Mouse (Mus musculus) thymus, postnatal 36 days (tissue): ENCODE measurements around the gene Gripap1.

Experiments used
- DNase-seq, 2 experiments: peaks; one replicate each; pipeline ENCODE4 v3.0.0; 2022; ENCODE audit warnings: mixed read lengths in 2 of 2

The Gripap1 gene

GRCm38 (mm10) chrX:7789542-7790136 lies at the start of gene Gripap1:
Gene Gripap1, plus strand, starts transcription at chrX:7789765.
- DNase-seq, result peak; percentile 69 to 84

DNA sequence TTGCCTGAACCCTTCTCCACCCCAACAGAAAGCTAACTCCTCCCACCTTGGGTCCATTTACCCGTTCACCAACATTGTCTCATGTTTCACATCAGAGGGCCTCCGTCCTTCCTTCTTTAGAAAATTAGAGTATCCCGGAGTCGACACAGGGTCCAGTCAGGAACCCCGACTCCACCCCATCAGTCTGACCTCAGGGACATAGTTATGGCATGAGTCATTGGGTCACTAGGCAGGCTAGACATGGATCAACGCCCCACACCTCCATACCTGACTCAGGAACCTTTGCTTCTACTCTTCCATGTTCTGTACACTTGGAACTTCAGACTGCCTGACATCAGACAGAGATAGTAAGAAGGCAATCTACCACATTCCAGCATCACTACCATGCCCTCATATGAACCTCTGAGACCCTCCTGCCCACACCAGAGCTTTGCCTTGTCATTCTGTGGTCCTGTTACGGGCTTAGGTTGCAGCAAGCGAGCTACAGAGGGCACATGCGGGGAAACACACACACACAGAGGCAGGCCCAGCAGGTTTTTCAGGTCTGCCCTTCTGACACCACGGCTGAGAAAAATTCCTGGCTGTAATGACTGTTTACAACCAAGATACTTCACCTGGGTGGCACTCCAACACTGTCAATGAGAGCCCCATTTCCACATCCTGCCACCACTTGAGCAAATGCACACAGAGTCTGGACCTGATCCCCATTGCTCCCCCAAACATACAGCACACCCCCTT lies 49.3 kb upstream of the Gripap1 start:
- no peak for DNase-seq

GRCm38 (mm10) chrX:7741103-7741502 lies 48.5 kb upstream of the Gripap1 start:
- DNase-seq, result no peak

- DNase-seq, result no peak
Observed at GRCm38 (mm10) chrX:7743470-7743869, 46.1 kb upstream of the Gripap1 start.

DNA sequence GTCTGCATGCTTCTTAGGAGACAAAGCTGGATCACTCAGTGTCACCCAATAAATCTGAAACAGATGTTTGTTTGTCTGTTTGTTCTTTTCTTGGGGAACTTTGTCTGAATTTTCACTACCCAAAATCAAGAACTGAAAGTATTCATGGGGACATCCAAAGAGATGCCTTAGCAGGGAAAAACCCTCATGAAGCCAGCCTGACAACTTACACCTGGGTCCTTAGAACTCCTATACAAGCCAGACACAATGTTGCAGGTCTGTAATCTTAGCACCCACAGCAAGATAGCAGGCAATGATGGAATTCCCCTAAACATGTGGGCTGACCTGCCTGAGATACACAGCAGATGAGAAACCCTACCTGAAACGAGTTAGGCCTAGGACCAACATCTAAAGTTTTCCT lies 44.6 kb upstream of the Gripap1 start:
- no peak for DNase-seq

DNA sequence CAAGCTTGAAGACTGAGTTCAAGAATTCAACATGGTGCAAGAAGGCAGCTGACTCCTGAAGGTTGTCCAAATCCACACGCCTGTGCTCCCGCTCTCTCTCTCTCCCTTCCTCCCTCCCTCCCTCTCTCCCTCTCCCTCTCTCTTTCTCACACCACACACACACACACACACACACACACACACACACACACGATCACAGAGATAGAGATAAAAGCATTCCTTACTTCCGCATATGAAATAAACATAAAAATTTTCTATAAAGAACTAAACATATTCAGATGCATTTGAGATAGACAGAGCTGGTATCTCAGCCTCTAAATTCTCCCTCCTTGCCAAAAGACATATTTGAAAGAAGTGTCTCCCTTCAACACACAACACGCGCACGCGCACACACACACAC lies 44.1 kb upstream of the Gripap1 start:
- DNase-seq, result no peak

DNA sequence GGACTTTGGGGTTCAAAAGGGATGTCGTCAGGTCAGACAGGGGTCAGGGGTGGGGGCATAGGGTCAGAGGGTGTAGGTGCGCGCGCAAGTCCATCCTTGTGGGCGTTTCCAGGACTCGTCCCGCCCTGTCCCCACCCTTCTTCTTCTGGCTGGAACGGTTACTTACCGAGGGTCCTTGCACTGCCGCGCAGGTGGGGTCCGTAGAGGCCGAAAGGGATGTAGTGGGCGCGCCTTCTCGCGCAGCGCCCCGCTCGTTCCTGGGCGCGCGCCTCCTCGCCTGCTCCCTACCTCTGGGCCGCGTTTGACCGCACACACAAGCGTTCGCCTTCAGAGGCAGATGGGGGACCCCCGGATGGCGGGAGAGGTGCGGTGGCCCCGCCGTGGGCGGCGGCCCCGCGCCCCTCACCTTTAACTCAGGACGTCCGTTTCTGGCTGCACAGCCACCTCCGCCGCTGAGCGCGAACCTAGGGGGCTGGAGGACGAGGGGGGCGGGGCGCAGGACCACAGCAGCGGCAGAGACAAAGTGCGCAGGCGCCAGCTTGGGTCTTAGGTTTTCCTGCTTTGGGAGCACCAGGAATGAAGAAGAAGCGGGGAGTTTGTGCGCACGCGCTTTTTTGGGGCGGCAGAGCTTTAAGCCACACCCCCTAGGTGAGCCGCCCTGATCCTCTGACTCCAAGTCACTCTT lies 39.0 kb upstream of the Gripap1 start, which contains the start of gene Ccdc120:
Gene Ccdc120, minus strand, starts transcription at position 474 of the 685 bp plus-strand sequence.
- peak; percentile 39 to 44 for DNase-seq

DNA sequence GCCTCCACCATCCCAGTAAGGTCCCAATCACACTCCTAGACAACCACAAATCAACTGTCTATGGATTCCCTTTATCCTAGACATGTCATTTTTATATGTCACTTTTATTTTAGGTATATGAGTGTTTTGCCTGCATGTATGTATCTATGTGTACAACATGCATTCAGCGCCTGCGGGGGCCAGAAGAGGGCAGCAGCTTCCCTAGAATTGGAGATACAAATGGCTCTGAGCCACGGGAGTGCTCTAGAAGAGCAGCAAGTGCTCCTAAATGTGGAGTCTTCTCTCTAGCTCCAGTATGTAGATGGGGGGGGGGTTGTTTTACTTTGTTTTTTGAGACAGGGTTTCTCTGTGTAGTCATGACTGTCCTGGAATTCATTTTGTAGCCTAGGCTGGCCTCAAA lies 35.9 kb upstream of the Gripap1 start:
- peak in 1 of 2 experiments; percentile 33 for DNase-seq

GRCm38 (mm10) chrX:7762137-7762920 lies 27.2 kb upstream of the Gripap1 start, which contains the start of gene Tfe3:
Gene Tfe3, plus strand, starts transcription at chrX:7762560.
- DNase-seq, result peak; percentile 74 to 86

- DNase-seq, result no peak
Observed at GRCm38 (mm10) chrX:7762921-7763197, 26.7 kb upstream of the Gripap1 start.

DNA sequence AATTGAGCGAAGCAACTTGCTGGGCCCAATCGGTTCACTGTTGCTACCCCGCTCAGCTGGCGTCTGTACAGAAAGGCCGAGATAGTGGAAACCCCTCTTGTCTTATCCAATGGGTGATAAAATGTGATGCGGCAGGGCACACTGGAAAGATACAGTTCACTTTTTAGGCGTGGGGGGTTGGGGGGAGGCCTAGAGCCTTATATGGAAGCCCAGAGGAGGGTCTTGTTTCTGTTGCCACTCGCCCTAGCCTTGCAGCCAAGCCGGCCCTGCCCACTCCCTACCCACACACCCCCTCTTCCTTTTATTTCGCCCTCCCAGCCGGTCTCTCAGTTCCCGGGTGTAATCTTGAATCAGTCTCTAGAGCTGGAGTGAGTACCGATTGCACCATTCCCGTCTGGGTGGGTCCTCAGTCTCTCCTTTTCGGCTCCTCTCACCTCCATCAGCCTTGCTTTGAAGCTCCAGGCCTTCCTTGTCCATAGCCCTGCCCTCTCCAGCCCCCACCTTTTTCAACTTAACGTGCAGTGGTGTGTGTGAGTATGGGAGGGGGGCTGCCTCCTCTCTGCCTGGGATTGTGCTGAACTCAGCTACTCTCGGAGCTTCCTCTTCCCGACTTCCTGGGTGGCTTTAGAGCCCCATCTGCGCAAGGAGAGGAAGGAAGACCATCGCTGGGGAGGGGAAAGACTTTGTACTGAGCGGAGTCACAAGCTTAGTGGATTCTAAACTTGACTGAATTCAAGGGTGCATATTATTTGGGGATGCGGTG lies 25.8 kb upstream of the Gripap1 start:
- peak; percentile 5 to 25 for DNase-seq

DNA sequence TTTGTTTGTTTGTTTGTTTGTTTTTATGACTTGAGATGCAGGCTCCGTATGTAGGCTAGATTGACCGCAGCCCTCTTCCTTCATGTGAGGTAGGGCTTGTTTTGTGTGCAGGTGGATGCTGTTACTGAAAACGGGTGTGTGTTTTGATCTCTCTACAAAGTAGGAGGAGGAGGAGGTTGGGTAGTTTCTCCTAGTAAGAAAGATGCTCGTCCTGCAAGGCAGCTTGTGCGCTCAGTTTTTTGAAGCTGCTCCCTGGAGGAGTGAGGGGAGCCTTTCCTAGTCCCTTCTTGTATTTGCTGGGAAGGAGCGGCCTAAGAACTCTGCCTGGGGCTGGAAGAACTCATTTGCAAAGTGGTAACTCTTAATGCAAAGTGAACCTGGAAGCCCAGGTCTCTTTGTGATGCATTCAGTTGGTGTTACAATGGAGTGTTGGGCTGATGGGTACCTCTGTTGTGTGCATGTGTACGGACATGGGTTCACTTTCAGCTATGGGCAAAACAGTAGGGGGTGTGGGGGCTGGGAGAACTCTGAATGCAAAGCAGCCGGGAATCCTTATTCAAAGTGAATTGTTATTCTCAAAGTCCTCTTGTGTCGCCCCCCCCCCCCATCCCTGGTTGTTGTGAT lies 24.8 kb upstream of the Gripap1 start:
- no peak for DNase-seq

DNA sequence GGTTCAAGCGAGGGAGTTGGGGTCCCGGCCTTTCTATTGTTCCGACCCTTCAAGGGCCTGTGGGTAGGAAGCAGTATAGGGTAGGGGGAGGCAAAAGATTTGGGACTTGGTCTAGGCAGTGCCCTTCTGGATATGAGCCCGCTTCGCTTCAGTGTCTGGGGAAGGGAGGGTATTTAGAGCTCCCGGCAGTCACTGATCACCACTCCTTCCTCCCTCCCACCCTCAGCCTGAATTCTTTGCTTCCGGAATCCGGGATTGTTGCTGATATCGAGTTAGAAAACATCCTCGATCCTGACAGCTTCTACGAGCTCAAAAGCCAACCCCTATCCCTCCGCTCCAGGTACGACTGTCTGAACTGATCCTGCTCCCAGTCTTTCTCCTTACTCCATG lies 24.3 kb upstream of the Gripap1 start:
- DNase-seq, result no peak

DNA sequence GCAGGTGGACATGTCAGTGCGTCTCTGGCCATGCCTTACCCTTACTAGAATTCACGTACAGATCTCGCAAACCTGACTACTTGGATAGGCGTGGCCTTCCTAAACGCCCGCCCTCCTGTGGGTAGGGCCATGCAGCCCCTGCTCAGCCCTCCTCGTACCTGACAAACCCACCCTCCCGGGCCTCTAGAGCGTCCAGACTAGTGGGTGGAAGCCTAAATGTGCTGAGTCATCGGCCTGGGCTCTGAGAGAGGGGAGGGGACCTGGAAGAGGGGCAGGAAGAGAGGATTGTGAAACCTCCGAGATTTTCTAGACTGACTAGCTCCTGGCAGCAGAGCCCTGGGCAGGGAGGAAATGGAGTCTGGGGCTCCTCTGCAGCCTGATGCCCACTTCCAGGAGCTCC lies 23.8 kb upstream of the Gripap1 start:
- peak in 1 of 2 experiments; percentile 10 for DNase-seq

- no peak for DNase-seq
Observed at GRCm38 (mm10) chrX:7769302-7770017, 20.1 kb upstream of the Gripap1 start.

- no peak for DNase-seq
Observed at GRCm38 (mm10) chrX:7772766-7773165, 16.8 kb upstream of the Gripap1 start.

- DNase-seq, result no peak
Observed at GRCm38 (mm10) chrX:7775501-7776205, 13.9 kb upstream of the Gripap1 start.

GRCm38 (mm10) chrX:7776329-7777082 lies 13.1 kb upstream of the Gripap1 start:
- DNase-seq, result peak in 1 of 2 experiments; percentile 39

DNA sequence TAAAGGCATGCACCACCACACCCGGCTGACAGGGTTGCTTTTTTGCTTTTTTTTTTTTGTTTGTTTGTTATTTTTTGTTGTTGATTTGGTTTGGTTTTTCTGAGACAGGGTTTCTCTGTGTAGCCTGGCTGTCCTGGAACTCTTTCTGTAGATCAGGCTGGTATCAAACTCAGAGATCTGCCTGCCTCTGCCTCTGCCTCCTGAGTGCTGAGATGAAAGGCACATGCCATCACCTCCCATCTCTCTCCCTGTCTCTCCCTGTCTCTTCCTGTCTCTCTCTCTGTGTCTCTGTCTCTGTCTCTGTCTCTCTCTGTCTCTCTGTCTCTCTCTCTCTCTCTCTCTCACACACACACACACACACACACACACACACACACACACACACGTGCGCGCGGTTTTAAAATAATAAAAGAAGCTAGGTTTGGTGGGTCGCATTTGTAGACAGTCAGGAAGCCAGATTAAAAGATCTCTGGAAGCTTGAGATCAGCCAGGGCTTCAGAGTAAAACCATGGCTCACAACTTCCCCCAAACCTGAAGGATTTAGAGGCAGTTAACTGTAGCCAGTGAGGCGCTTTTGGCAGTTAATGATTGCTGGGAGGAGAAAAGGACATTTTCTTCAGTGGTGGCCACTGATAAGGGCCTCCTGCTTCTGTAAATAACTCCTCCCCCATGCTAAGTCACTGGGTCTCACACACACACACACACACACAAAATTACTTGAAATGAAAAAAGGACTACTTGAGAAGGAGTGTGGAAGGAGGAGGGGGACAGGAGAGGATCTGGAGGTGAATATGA lies 10.9 kb upstream of the Gripap1 start:
- DNase-seq, result no peak
